Mouse (Mus musculus): ENCODE measurements around the gene Carhsp1. TPM values are rescaled to one million over a fixed set of nuclear protein-coding genes. Genes with fewer than 3 reads are reported as not detected.

Gene Carhsp1
- polyA plus RNA-seq, 1 experiment from 2014 or later = 87.2 TPM

DNA sequence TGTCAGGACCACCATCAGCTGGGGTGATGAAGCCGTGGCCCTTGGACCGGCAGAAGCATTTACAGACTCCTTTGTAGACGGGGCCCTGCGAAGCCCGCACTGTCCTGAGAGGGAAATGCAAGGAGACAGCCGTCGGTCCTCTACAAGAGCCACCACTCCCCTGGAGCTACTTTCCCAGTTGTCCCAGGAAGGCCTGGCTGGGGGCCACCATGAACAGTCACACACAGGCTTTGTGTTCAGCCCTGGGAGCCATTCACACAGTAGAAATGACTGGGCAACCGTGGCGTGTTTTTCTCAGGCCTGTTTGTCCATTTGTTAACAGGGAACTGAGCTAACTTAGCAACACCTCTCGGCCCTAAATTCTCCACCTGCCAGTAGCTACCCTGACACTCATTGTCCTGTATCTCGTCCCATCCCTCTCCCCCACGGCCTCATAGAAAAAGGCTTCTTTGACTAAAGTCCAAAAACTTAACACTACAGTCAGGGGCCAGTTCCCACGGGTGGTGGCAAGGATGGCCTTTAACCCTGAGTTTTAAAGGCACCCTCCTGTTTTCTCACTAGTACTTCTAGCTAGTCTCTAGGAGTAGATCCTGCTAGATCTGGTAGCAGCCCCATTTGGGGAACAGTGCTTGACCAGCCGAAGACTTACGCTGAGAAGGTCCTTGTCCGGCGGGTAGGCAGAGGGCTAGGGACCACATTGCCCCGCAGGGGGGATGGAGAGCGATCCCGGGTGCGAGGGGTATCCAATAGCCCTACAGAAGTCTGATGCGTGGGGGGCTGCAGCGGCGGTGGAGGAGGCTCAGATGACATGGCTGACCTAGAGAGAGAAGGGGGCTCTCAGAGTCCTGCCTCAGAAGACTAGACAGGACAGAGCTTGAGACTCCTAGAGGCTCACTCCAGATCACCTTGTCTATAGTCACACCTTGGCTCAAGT, 8.1 kb downstream of the Carhsp1 start:
- 0 out of 2 replicates have a peak overlapping the region, but pooled peaks have one; percentile 4 for H3K9ac ChIP-seq
- H3K4me1 ChIP-seq = peaks cover 57% of the 10 kb centered on the region
- no peaks in the 10 kb centered on the region for H3K27me3 ChIP-seq (replicated peaks)
- 81% methylated on average over 24 of the region's 24 CpGs for WGBS
- peak overlapping the region; percentile 24; the same call in 1 of the 2 replicates for H3K27ac ChIP-seq (replicated peaks)
- H3K4me3 ChIP-seq = no peak overlapping the region
- H3K36me3 ChIP-seq = peaks cover 56% of the 10 kb centered on the region
- H3K9me3 ChIP-seq = no peaks in the 10 kb centered on the region
- H3K4me2 ChIP-seq = no peak overlapping the region
- no peak for ATAC-seq (ENCODE audit: extremely low read depth, insufficient number of reproducible peaks, low FRiP score, low TSS enrichment)

DNA sequence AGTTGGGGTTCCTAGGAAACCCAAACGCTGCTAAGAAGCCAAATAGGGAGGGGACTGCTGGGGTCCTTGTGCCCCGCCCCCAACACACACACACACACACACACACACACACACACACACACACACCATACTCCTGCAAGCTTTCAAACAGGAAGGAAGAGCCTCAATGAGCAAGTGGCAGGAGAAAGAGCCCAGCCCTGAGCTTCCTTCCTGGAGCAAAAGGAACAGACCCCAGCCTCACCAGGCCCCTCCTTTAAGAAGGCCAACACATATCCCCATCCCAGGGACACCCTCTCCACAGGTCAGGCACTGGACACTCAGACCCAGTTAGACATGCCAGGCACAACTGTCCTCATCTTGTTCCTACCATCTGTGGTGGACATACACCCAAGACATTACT, 8.9 kb downstream of the Carhsp1 start:
- Histone ChIP-seq H3K9ac (no peak overlapping the region), H3K4me3 (no peak overlapping the region), H3K9me3 (no peaks in the 10 kb centered on the region), H3K27me3 (replicated peaks) (no peaks in the 10 kb centered on the region), H3K36me3 (peaks cover 65% of the 10 kb centered on the region), H3K27ac (replicated peaks) (peak overlapping the region; percentile 24; the same call in 1 of the 2 replicates), H3K4me2 (no peak overlapping the region), H3K4me1 (peaks cover 48% of the 10 kb centered on the region)
- 53% methylated on average over 1 of the region's 2 CpGs for WGBS
- no peak for ATAC-seq (ENCODE audit: extremely low read depth, insufficient number of reproducible peaks, low FRiP score, low TSS enrichment)

DNA sequence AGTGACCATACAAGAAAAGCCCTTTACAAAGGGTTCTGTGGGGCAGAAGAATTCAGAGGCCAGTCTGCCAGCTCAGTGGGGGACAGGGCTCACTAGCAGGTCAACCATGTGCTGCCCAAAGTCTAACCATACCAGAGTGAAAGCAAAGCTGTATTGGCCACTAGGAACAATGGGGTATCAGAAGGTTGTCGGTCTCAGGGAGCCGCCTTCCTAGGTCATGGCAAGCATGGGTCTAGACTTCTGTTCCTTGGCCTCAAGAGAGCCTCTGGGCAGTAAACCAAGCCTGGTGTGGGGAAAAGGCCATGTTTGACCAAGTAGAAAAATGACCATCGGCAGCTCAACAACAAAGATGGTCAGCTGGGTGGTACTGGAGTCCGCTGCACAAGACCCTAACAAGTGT, 13.2 kb downstream of the Carhsp1 start:
- Histone ChIP-seq H3K27me3 (replicated peaks) (no peaks in the 10 kb centered on the region), H3K27ac (replicated peaks) (no peak overlapping the region), H3K36me3 (peaks cover 98% of the 10 kb centered on the region), H3K9ac (no peak overlapping the region), H3K9me3 (no peaks in the 10 kb centered on the region), H3K4me3 (no peak overlapping the region), H3K4me1 (peaks cover 8% of the 10 kb centered on the region; the same call in 1 of the 2 replicates), H3K4me2 (no peak overlapping the region)
- WGBS = 94% methylated on average over 4 of the region's 4 CpGs
- ATAC-seq (ENCODE audit: extremely low read depth, insufficient number of reproducible peaks, low FRiP score, low TSS enrichment) = no peak

DNA sequence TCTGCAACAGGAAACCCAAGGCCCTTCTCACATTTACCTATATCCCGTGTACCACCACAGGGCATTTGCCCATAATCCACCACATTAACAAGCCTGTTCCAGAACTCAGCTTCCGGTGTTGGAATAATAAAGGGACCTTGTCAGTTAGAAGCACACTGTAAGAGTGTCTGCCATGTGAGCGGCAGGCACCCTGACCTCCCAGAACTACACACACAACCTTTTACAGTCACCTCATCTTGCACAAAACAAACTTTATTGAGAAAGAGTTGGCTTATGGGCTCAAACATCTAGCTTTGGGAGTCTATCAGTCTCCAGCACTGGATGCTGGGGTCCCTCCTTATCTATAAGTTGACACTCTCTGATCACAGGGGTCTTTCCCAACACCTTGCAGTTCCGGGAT, 13.6 kb downstream of the Carhsp1 start:
- Histone ChIP-seq H3K4me1 (peaks cover 7% of the 10 kb centered on the region; the same call in 1 of the 2 replicates), H3K36me3 (peaks cover 98% of the 10 kb centered on the region), H3K4me2 (no peak overlapping the region), H3K27ac (replicated peaks) (no peak overlapping the region), H3K27me3 (replicated peaks) (no peaks in the 10 kb centered on the region), H3K9ac (no peak overlapping the region), H3K4me3 (no peak overlapping the region), H3K9me3 (no peaks in the 10 kb centered on the region)
- ATAC-seq (ENCODE audit: extremely low read depth, insufficient number of reproducible peaks, low FRiP score, low TSS enrichment) = no peak
- 73% methylated on average over 4 of the region's 4 CpGs for WGBS

DNA sequence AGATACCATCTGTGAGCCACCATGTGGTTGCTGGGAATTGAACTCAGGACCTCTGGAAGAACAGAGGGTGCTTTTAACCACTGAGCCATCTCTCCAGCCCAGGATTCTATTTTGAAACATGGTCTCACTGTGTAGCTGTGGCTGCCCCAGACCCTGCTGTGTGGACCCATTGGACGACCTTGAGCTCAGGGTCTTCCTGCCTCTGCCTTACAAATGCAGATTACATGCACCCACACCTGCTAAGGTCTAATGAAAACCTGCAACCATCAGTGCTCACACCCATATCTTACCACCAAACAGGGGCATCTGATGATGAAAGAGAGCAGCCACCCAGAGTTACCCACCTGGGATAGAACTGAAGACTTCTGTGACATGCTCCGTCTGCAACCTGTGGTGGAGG, 15.7 kb downstream of the Carhsp1 start:
- WGBS = 67% methylated on average over 2 of the region's 2 CpGs

DNA sequence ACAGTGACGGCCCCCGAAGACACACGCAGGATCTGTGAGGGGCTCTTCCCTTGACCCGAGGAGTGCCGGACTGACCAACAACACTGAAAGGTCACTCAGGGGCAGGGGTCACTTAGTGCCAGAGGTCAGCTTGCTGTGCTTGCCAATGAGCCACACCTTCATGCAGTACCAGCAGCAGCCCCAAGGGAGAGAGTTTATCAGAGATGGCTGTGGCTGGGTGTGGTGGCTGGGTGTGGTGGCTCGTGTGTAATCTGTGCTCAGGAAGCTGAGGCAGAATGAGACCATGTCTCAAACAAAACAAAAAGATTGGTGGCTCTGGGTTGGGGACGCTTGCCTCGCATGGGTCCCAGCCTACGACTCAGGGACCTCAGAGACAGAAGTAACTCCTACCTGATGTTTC, 16.4 kb downstream of the Carhsp1 start:
- no peak overlapping the region for H3K27ac ChIP-seq (replicated peaks)

More for the DNA sequence above, 15.7 kb downstream of the Carhsp1 start:
- no peak for ATAC-seq (ENCODE audit: extremely low read depth, insufficient number of reproducible peaks, low FRiP score, low TSS enrichment)
- no peak overlapping the region for H3K4me3 ChIP-seq
- H3K9me3 ChIP-seq = no peaks in the 10 kb centered on the region
- H3K9ac ChIP-seq = no peak overlapping the region
- no peak overlapping the region for H3K27ac ChIP-seq (replicated peaks)
- H3K4me2 ChIP-seq = no peak overlapping the region
- H3K4me1 ChIP-seq = no peaks in the 10 kb centered on the region
- no peaks in the 10 kb centered on the region for H3K27me3 ChIP-seq (replicated peaks)
- peaks cover 98% of the 10 kb centered on the region for H3K36me3 ChIP-seq

DNA sequence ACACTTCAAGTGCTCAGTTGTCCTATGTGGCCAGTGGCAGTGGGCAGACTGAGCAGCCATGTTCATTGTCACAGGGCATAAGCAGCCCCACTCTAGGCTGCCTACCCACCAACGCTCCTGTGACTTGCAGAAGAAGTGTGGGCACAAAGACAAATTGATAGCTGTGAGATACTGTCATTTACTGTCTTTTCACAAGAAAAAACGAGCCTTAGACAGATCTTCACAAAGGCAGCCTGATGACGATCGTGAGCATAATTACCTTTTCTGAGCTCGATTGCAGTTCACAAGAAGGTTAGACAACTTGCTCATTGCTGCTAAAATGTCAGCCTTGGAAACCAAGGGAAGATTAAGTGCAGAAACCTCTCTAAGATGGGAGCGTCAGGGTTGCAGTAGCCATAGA, 16.8 kb downstream of the Carhsp1 start:
- Histone ChIP-seq H3K27ac (replicated peaks) (no peak overlapping the region), H3K36me3 (peaks cover 98% of the 10 kb centered on the region), H3K9ac (no peak overlapping the region), H3K4me1 (no peaks in the 10 kb centered on the region), H3K4me2 (no peak overlapping the region), H3K9me3 (no peaks in the 10 kb centered on the region), H3K4me3 (no peak overlapping the region), H3K27me3 (replicated peaks) (no peaks in the 10 kb centered on the region)
- WGBS = 85% methylated on average over 6 of the region's 6 CpGs
- no peak for ATAC-seq (ENCODE audit: extremely low read depth, insufficient number of reproducible peaks, low FRiP score, low TSS enrichment)

More for the DNA sequence above, 16.4 kb downstream of the Carhsp1 start:
- Histone ChIP-seq H3K4me2 (no peak overlapping the region), H3K9ac (no peak overlapping the region), H3K36me3 (peaks cover 98% of the 10 kb centered on the region), H3K27me3 (replicated peaks) (no peaks in the 10 kb centered on the region), H3K9me3 (no peaks in the 10 kb centered on the region), H3K4me3 (no peak overlapping the region), H3K4me1 (no peaks in the 10 kb centered on the region)
- WGBS = 76% methylated on average over 9 of the region's 9 CpGs
- ATAC-seq (ENCODE audit: extremely low read depth, insufficient number of reproducible peaks, low FRiP score, low TSS enrichment) = no peak

DNA sequence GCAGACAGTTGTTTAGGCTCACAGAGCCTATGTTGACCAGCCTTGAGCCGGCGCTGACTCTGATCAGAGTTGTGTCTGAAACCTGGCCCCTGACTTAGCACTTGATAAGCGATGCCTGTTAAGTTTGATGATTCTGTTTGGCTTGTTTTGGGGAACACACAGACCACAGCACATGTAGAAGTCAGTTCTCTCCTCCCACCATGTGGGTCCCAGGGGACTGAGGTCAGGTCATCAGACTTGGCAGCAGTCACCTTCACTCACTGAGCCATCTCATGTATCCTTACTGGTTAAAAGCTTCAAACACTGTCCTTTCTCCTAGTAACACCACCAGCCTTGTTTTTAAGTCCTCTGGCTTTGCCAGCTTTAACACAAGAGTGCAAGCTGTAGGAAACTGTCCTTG, 21.9 kb downstream of the Carhsp1 start:
- Histone ChIP-seq H3K4me3 (no peak overlapping the region), H3K9me3 (no peaks in the 10 kb centered on the region), H3K27ac (replicated peaks) (no peak overlapping the region), H3K4me2 (no peak overlapping the region), H3K9ac (no peak overlapping the region), H3K36me3 (peaks cover 99% of the 10 kb centered on the region), H3K4me1 (no peaks in the 10 kb centered on the region), H3K27me3 (replicated peaks) (no peaks in the 10 kb centered on the region)
- 94% methylated on average over 3 of the region's 3 CpGs for WGBS
- ATAC-seq (ENCODE audit: extremely low read depth, insufficient number of reproducible peaks, low FRiP score, low TSS enrichment) = no peak

DNA sequence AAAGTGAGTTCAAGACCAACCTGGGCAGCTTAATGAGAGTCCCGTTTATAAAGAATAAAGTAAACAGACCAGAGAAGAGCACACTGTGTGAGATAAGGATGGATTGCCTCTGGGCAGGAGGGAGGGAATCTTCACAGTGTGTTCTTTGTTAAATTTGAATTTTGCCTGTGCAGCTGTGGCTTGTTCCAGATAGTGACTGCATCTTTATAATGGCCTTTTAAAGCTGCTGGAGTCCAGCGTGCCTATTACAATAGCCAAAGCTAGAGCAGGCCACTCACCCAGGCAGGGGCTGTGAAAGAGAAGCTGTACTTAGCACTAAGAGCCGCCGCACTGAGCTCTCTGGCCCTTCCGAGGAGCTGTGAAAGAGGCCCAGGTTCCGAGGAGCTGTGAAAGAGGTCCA, 26.4 kb downstream of the Carhsp1 start:
- ATAC-seq (ENCODE audit: extremely low read depth, insufficient number of reproducible peaks, low FRiP score, low TSS enrichment) = no peak
- WGBS = 82% methylated on average over 6 of the region's 6 CpGs
- H3K27ac ChIP-seq (replicated peaks) = no peak overlapping the region
- no peak overlapping the region for H3K4me2 ChIP-seq
- H3K36me3 ChIP-seq = peaks cover 86% of the 10 kb centered on the region
- H3K4me3 ChIP-seq = no peak overlapping the region
- H3K9ac ChIP-seq = no peak overlapping the region
- no peaks in the 10 kb centered on the region for H3K9me3 ChIP-seq
- H3K27me3 ChIP-seq (replicated peaks) = no peaks in the 10 kb centered on the region
- H3K4me1 ChIP-seq = no peaks in the 10 kb centered on the region

DNA sequence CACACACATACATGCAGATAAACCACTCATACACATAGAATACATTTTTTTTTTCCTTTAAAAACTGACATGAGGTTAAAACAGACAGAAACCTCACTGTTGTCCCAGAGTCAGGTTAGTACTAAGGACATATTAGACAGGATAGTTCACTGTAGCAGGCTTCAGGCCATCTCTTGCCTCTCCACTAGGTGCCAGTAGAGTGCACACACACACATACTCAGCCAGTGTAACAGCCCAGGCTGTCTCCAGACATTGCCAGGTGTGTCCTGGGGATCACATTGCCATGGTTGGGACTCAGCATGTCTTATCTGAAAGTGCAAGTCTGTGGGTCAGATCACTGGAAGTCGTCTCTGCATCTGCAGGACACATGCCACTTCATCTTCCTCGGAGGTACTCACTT, 28.1 kb downstream of the Carhsp1 start:
- H3K36me3 ChIP-seq = peaks cover 70% of the 10 kb centered on the region
- 63% methylated on average over 2 of the region's 2 CpGs for WGBS
- H3K4me3 ChIP-seq = no peak overlapping the region
- H3K9ac ChIP-seq = no peak overlapping the region
- ATAC-seq (ENCODE audit: extremely low read depth, insufficient number of reproducible peaks, low FRiP score, low TSS enrichment) = no peak
- no peak overlapping the region for H3K4me2 ChIP-seq
- H3K4me1 ChIP-seq = peaks cover 16% of the 10 kb centered on the region
- H3K27ac ChIP-seq (replicated peaks) = no peak overlapping the region
- H3K9me3 ChIP-seq = no peaks in the 10 kb centered on the region
- H3K27me3 ChIP-seq (replicated peaks) = no peaks in the 10 kb centered on the region

DNA sequence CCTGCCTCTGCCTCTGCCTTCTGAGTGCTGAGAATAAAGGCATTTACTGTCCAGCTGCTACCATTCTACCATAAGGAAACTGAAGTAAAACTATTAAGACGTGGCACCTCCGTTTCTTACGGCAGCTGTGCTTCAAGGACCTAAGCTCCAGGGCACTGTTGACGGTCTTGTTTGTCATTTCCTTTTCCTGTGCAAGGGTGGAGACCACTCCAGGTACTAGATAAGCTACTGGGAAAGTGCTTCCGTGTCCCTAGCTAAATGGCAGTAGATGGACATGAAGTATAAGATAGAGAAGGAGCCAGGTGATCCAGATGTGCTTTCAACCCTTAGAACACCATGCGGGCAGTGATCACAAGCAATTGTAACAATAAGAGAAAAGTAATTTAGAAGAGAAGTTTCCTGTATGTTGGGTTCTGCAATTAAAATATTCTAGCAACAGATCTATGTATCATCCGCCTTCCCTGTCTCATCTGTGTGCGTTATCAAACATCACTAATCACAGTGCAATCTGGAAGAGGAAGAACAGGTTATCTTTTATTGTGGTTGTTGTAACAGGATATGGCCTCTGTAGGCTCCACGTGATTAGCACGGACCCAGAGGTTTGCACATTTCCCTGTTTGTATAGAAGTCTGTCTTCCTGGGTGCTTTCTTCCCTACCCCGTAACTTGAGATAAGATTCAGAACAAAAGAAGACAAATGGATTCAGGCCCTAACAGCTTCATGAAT, 32.3 kb downstream of the Carhsp1 start:
- Histone ChIP-seq H3K27me3 (replicated peaks) (no peaks in the 10 kb centered on the region), H3K4me2 (no peak overlapping the region), H3K4me1 (peaks cover 34% of the 10 kb centered on the region), H3K9me3 (no peaks in the 10 kb centered on the region), H3K4me3 (no peak overlapping the region), H3K27ac (replicated peaks) (no peak overlapping the region), H3K9ac (no peak overlapping the region), H3K36me3 (peaks cover 42% of the 10 kb centered on the region)
- 77% methylated on average over 11 of the region's 11 CpGs for WGBS
- no peak for ATAC-seq (ENCODE audit: extremely low read depth, insufficient number of reproducible peaks, low FRiP score, low TSS enrichment)

All from heart, embryonic 13.5 days (tissue).